Mouse (Mus musculus) testis, postnatal 10 days (tissue): ENCODE measurements around the gene Aspscr1.

ENCODE experiments used
- DNase-seq: peaks from one replicate; pipeline ENCODE4 v3.0.0; 2021; ENCODE audit warnings: low spot score

Aspscr1 gene

DNA sequence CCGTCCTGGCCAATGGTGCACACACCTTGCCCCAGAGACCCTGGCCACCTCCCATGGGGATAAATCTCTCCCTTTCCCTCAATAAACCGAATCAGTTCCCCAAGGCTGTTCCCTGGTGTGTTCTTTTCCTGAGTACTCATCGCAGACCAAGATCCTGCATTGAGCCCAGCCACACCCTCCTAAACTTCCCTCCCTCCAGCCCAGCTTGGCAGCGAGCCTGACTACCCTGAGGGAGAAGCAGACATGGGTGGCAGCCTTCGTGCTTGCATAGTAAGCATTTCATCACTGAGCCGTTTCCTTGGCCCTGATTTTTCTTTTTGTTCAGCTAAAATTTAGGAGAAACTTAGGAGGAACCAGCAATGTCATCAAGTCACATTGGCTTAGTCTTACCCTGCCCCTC is 60.7 kb downstream of the Aspscr1 start:
- DNase-seq, result no peak

DNA sequence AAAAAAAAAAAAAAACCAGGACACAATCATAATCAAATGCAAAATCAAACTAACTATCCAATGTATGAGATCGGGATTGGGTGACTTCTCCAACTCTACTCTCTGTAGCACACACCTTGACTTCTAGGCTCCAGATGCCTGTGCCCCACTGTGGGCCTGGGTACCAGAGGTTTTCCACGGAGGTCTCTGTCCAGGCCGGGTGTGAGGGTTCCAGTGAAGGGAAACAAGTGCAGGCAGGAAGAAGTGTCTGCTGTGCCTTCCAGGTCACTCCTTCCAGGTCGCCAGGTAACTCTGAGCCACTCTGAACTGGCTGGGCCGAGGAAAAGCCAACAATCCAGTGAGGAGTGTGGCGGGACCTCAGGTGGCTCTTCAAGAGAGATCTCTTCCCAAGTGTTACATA is 63.7 kb downstream of the Aspscr1 start:
- DNase-seq, result no peak

DNA sequence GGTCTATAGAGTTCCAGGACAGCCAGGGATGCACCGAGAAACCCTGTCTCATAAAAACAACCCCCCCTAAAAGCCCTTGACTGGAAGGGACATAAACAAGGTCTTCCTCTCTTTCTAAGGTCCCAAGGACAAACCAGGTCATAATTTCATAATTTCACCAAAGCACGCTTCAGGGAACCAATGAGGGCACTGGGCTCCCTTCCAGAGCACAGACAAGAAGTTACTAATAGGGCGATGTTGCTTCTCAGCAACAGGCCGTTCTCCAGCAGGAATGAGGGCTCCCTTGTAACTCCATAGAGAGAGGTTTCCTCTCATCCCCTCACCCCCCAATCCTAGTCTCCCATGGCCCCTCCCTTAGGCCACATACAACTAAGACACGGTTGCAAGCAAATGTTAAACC is 68.2 kb downstream of the Aspscr1 start:
- DNase-seq, result no peak

DNA sequence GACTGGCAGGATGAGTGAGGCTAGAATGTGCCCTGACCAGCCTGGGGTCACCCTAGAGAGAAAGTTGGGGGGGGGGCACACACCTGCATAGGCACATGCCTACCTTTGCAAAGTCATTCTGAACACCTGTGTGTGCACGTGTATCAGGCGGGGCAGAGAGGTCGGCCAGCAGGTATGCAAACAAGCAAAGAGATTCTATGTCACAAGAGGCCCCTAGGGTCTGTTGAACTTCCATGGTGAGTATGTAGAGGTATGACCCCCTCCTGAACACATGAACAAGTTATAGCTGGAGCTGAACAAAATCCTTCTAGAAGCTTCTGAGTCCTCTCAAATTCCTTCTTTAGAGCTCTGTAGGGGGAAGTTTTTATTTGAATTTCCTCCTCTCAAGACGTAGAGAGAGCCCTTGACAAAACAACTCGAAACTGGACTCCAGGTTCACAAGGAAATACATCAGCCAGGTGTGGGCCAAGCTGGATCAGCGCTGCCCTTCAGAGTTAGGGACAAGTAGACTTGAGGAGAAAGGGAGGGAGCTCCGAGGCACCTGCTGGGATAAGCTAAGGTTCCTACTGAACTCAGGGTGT is 71.4 kb downstream of the Aspscr1 start:
- no peak for DNase-seq

DNA sequence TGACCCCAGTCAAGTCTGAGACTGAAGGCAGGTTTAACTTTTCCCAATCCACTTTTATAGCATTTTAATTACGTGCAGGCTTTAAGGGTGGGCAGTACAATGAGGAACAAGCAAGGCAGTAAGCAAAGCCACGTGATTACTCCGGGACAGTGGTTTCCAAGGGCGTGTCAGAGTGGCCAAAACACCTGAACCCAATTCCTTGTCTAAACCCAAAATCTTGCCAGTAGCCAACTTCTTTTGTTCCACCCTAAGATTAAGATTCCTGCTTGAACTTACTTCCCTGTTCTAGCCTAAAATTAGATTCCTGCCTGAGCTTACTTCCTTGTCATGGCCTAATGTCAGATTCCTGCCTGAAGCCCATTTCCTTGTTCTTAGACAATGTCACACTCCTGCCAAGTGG is 75.2 kb downstream of the Aspscr1 start:
- DNase-seq, result no peak

DNA sequence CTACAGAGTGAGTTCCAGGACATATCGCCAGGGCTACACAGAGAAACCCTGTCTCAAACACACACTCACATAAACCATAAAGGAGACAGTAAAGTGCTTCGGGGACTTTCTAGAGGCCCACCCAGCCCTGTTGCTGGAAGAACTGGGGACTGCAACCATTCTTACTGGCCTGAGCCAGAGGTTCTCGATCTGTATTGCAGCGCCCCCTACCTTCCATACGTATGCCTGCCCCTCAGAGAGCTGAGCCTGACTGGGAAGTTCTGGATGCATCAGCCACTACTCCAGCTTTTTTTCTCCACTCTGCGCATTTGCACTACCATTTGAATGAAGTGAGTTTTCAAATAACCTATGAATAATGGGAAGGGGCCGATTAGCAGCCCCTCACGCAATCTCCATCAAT is 76.7 kb downstream of the Aspscr1 start:
- no peak for DNase-seq

DNA sequence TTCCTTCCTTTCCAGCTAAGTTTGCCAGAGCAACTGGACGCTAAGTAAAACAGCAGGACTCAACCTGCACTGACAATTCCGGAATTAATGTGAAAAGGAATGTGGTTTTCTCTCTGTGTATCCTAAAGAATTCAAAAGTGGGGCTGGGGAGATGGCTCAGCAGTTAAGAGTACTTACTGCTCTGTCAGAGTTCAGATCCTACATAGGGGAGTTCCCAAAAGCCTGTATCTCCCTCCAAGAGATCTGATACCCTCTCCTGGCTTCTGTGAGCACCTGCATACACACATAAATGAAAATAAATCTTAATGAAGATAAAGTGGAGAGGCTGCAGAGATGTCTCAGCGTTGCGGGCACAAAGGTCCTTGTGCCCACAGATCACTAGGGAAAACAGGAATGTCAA is 78.8 kb downstream of the Aspscr1 start:
- no peak for DNase-seq
